Mouse (Mus musculus): Measurements from ENCODE around the gene Sstr1.

DNA sequence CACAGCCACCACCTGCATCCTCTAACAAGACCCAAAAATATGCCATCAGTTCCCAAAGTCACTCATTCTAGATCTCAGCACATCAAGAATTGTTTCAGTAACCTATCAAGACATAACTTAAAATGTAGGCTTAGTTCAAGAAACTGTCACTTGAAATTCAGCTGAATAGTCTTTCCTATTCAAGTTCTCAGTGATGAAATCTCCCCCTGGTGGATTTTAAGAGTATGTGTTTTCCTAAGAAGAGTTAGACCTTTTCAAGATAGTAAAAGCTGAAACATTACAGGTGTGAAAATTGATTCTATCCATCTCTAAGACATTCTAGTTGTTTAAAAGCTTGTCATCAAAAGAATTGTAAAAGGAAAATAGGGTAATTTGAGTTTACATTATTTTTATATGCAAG is 10.4 kb upstream of the Sstr1 start:
- TF ChIP-seq CTCF (IDR thresholded peaks at IDR 0.05; ENCODE audit: low read depth) (peak; percentile 71), EP300 (optimal IDR thresholded peaks at IDR 0.05) (no peak)
